Mouse (Mus musculus) intestine, embryonic 16.5 days (tissue): ENCODE measurements around the gene D7Ertd443e. TPM values are rescaled to one million over a fixed set of nuclear protein-coding genes. Genes with fewer than 3 reads are reported as not detected.

Experiments used
- ATAC-seq: fragments of 200-750 bp; cut with Nextera tagmentation; 2 replicates; pipeline ENCODE4 v1.8.0; 2017; ENCODE audit warnings: moderate TSS enrichment, moderate library complexity
- H3K27ac ChIP-seq: fragments of 300-500 bp; sonication (generic); 2 replicates; pipeline ENCODE4 v1.5.1; 2014; ENCODE audit warnings: mild to moderate bottlenecking, low read length
- H3K27me3 ChIP-seq: fragments of 300-500 bp; sonication (generic); replicated peaks from 2 replicates; pipeline ENCODE4 v1.6.1; 2014; ENCODE audit warnings: low read length, control low read depth, mixed read lengths; ENCODE audit not compliant: control insufficient read depth, insufficient read depth
- H3K36me3 ChIP-seq: fragments of 300-500 bp; sonication (generic); 2 replicates; pipeline ENCODE4 v1.6.1; 2014; ENCODE audit warnings: low read length, control low read depth; ENCODE audit not compliant: control insufficient read depth, insufficient read depth
- H3K4me1 ChIP-seq: fragments of 300-500 bp; sonication (generic); 2 replicates; pipeline ENCODE4 v1.6.1; 2014; ENCODE audit warnings: low read length, control low read depth, mixed read lengths; ENCODE audit not compliant: control insufficient read depth, insufficient read depth
- H3K4me2 ChIP-seq: fragments of 300-500 bp; sonication (generic); 2 replicates; pipeline ENCODE4 v1.6.1; 2014; ENCODE audit warnings: low read depth, low read length, control low read depth
- H3K4me3 ChIP-seq: fragments of 300-500 bp; sonication (generic); 2 replicates; pipeline ENCODE4 v1.5.1; 2014; ENCODE audit warnings: mild to moderate bottlenecking, low read length
- H3K9ac ChIP-seq: fragments of 300-500 bp; sonication (generic); 2 replicates; pipeline ENCODE4 v1.6.1; 2014; ENCODE audit warnings: low read depth, low read length
- H3K9me3 ChIP-seq: fragments of 300-500 bp; sonication (generic); 2 replicates; pipeline ENCODE4 v1.6.1; 2016; ENCODE audit warnings: low read length, control low read depth; ENCODE audit not compliant: control insufficient read depth
- WGBS: fragments of 180-500 bp; shearing (Covaris S2); extraction: QIAGEN DNeasy Blood & Tissue Kit; methylation state at CpG from one replicate; pipeline ENCODE4 v1.1.7; 2014; 5-methylcytosine and 5-hydroxymethylcytosine counted together
- polyA plus RNA-seq: library from polyadenylated mRNA; unstranded; fragments of >200 nt; fragmentation: Nextera tagmentation; extraction: Ambion mirVana; gene quantifications from 2 replicates; pipeline ENCODE4 v1.2.1, GENCODE M21; 2015

The D7Ertd443e gene
- polyA plus RNA-seq, 1 experiment from 2014 or later: not detected

- peak overlapping the region; percentile 88 for H3K4me2 ChIP-seq
- ATAC-seq: peak; percentile 47
- H3K4me3 ChIP-seq: peak overlapping the region; percentile 65
- H3K9me3 ChIP-seq: no peaks in the 10 kb centered on the region
- WGBS: under 1% methylated on average over 90 of the region's 90 CpGs
- peak overlapping the region; percentile 62 for H3K27ac ChIP-seq
- peaks cover 11% of the 10 kb centered on the region for H3K4me1 ChIP-seq
- H3K36me3 ChIP-seq: no peaks in the 10 kb centered on the region
- H3K9ac ChIP-seq: peak overlapping the region; percentile 67
- H3K27me3 ChIP-seq: peaks cover 24% of the 10 kb centered on the region
Measured at GRCm38 (mm10) chr7:134224741-134225612, 160.5 kb downstream of the D7Ertd443e start.

GRCm38 (mm10) chr7:134224421-134224740 is 161.1 kb downstream of the D7Ertd443e start:
- Histone ChIP-seq H3K27me3 (peaks cover 24% of the 10 kb centered on the region), H3K4me2 (peak overlapping the region; percentile 88), H3K27ac (peak overlapping the region; percentile 62; the same call in 1 of the 2 replicates), H3K4me3 (peak overlapping the region; percentile 65), H3K36me3 (no peaks in the 10 kb centered on the region), H3K9me3 (no peaks in the 10 kb centered on the region), H3K4me1 (peaks cover 11% of the 10 kb centered on the region), H3K9ac (peak overlapping the region; percentile 67)
- WGBS: 1% methylated on average over 14 of the region's 14 CpGs
- ATAC-seq: 0 out of 2 replicates have a peak, but pooled peaks have one; percentile 8

GRCm38 (mm10) chr7:134223444-134224161 is 161.9 kb downstream of the D7Ertd443e start:
- Histone ChIP-seq H3K36me3 (no peaks in the 10 kb centered on the region), H3K4me3 (peak overlapping the region; percentile 65), H3K9ac (0 out of 2 replicates have a peak overlapping the region, but pooled peaks have one; percentile 67), H3K4me1 (peaks cover 11% of the 10 kb centered on the region), H3K27ac (peak overlapping the region; percentile 62; the same call in 1 of the 2 replicates), H3K4me2 (peak overlapping the region; percentile 88), H3K9me3 (no peaks in the 10 kb centered on the region), H3K27me3 (peaks cover 24% of the 10 kb centered on the region)
- 23% methylated on average over 16 of the region's 16 CpGs for WGBS
- ATAC-seq: 0 out of 2 replicates have a peak, but pooled peaks have one; percentile 22

Other genes starting within 250 kb of the D7Ertd443e start
- gene Adam12, start 153.5 kb downstream of the D7Ertd443e start, polyA plus RNA-seq: 3.0 and 3.1 TPM in 2 replicates